Mouse (Mus musculus): ENCODE data around the gene Zfp956.
A peak's percentile ranks its signal among the peaks of the same experiment; 100 is the strongest.

DNA sequence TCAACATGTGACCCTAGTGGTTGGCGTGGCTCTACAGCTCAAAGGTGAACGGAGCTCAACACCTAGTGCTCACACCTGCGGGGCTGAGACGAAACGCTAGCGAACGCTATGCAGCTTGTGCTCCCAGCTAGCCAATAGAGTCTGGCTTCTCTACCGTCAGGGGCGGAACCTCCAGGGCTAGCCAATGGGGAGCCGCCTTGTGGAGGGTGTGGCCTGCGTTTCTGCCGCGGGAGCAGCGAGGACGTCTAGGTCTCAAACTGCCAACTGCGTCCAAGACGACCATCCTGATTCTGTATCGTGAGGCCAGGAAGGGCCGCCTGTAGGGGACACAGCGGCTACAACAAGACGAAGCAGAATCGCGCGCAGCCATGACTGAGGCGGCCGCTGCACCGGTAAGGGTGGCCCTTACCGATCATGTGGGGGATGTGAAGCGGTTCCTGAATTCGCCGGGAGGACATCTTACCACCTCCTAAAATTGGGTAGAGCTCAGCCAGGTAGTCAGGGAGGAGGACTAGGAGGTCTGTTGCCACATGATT is at the start of gene Zfp956:
- TF ChIP-seq CTCF (IDR thresholded peaks at IDR 0.05; ENCODE audit: control insufficient read depth, insufficient read depth, insufficient read length) = no peak
- TF ChIP-seq MAX (IDR thresholded peaks at IDR 0.05) = peak; percentile 19
- no peak for TF ChIP-seq MYOD1 (IDR thresholded peaks at IDR 0.05; ENCODE audit: control insufficient read depth, insufficient read length, low read depth)
- peak; percentile 17 for TF ChIP-seq USF1 (IDR thresholded peaks at IDR 0.05; ENCODE audit: low read depth)
- TF ChIP-seq MYOG (IDR thresholded peaks at IDR 0.05; ENCODE audit: control insufficient read depth, extremely low read depth, insufficient read length) = no peak

All from C2C12 (cell line).